Mouse (Mus musculus) CH12F3 (cell line): Measurements from ENCODE around the gene Taldo1.

Source experiments
- in situ Hi-C: fragments of 300-500 bp; cut with MboI; formaldehyde crosslinking; loops from 2 replicates; pipeline ENCODE4 v1.14.3; 2020; ENCODE audit warnings: low sequenced_read_pairs

Taldo1 gene

DNA sequence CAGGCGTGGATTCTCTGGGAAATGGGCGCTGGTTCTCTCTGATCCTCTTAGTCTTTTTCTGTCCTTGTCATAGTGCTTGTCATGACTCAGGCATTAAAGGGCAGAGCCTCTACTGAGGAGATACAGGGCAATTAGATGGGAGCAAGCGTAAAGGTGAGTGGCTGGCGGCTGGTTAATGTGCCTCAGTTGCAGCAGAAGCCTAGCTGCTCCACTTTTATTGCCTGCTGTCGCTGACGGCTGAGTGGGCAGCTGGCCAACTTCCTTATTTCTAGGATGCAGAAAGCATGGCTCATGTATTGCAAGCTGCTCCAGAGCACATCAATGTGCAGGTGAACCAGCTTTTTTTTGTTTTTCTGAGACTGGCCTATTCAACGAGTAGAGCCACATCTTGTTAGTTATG lies 27.0 kb downstream of the Taldo1 start:
- in situ Hi-C loops = no loop called here

DNA sequence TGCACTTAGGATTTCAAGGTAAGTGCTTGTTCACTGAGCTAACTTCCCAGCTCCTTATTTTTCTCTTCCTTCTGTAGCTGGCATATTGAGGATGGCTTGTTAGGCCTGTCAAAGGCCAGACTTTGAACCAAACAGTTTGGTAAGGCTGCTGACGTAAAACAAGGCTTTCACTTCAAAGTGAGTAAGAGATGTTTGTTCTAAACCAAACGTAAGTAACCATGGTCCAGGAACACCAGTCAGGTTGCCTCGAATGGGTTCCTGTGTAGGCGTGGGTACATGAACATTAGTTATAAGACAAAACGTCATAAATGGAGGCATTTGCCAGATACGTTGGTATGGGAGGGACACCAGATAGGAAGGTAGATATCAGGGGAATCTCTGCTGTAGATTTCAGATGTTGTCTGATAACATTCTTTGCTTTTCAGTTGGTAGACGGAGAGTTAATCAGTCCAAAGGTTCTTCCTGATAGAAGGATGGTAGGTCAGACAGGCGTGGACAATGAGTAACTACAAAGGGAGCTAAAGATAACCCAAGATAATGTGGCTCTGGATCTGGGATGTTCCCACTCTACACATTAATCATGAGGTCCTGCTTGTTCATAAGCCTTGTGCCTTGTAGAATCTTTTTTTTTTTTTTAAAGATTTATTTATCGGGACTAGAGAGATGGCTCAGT lies 28.2 kb downstream of the Taldo1 start:
- in situ Hi-C loops = no loop called here

GRCm38 (mm10) chr7:141423811-141424210 lies 31.8 kb downstream of the Taldo1 start:
- in situ Hi-C loops = no loop called here

DNA sequence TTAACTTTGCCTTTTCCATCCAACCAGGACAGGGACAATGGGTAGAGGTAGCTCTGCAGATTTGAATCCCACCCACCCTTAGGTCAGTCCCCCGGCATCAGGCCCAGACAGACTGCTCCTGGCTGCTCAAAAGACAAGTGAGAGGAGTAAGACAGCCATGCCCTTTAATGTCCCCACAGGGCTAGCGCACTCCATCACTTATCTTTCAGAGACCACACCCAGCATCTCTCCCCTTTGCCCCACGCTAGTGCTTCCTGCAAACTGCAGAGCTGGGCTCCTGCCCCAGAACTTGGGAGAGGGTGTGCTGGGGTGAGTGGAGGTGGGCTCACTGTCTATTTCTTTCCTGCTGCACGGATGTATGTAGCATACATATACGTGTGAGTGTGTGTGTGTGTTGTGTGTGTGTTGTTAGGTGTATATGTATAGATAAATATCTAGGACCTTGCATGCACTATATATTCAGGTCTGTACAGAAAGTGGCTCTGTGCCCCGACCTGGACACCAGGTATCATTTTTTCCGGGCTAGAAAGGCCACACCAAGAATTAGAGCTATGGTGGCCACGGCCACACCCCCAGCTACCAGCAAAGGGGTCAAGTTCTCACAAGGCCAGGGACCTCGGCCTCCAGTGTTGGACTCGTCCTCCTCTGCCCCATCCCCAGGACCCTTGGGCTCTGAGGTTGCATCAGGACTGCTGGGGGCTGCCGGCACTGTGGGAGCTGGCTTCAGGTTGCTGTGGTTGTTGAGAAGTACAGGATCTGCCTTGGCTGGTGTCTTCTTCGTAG lies 35.1 kb downstream of the Taldo1 start:
- in situ Hi-C loops = no loop called here

DNA sequence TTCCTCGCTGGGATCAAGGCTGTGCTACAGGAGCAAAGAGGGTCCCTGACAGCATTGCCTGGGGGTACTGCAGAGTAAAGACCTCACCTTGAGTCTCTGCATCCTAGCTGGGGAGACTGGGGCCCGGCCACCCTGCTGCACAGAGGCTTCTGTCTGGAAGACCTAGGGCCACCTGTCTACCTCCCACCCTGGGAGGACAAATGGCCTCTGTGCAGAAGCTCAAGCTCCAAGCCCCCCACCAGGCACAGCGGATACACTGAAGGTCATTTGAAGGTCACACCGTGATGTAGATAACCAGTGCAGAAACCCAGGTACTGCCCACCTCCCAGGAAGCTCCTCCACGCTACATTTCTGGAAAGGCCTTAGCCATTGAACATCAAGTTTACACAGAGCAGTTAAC lies 36.7 kb downstream of the Taldo1 start:
- in situ Hi-C loops = no loop called here

- in situ Hi-C loops = no loop called here
Observed at GRCm38 (mm10) chr7:141429310-141429709, 37.3 kb downstream of the Taldo1 start, which contains the start of gene Cend1. Gene Cend1 (minus strand): TSS chr7:141429491.

DNA sequence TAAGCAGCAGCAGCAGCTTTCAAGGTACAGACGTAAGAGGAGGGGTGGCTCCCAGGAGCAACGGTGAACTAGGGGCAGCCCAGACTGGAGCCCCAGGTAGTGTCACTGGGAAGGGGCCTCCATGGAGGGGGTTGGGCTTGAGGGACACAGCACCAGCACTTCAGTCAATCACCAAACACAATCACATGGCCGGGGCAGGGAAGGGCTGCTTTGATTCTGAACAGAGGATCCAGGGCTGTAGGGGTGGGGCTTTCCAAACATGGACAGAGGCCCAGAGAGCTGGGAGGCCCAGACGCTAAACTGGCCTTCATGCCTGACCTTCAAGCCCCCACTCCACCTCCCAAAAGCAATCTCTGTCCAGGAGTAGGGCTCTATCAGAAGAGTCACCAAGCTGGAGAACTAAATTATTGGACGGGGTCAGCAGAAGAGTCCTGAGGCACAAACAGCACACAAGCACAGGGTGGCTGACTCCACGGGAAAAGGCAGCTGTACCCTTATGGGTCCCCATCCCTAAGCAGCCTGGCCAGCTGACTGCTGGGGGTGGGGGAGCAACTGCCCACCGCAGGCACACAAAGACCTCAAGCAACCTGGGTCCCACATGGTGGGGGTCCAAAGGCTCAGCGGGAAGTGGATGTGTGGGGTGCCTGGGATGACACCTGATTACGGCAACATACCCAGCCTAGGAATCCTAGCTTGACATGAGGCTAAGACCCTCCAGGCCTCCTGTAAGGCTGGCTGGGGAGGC lies 38.0 kb downstream of the Taldo1 start:
- in situ Hi-C loops = no loop called here

GRCm38 (mm10) chr7:141430585-141431240 lies 38.7 kb downstream of the Taldo1 start:
- in situ Hi-C loops = no loop called here

DNA sequence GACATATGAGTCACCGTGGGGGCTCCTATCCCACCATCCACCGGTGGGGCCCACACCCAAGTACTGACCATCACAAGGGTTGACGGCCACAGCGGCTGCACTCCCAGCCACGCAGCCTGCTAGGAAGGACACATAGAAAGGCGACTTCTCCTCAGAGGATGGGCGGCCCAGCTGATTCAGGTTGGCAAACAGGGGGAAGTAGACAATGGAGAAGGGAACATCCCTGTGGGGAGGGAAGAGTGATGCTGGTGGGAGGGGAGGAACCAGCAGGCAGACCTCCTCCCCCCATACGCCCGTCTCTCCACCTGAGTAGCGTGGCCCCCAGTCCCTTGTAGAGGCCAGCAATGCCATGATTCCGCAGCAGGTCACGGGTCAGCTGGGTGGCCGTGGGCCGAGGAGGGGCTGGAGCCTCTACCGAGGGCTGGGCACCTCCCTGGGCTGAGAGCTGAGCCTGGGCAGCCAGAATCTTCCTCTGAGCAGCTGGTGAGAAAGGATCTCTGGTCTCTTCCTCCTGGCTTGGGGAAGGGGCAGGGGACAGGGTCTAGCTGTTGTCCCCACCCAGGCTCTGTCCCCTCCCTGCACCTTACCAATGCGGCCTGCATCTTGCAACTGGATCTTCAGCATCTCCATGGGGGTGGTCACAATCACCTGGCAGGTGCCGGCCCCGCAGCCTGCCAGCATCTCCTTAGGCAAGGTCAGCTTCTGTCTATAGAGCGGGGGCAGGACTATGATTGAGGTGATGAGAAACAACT lies 39.6 kb downstream of the Taldo1 start:
- in situ Hi-C loops = no loop called here

- in situ Hi-C loops = no loop called here
Observed at GRCm38 (mm10) chr7:141432186-141432611, 40.2 kb downstream of the Taldo1 start.

GRCm38 (mm10) chr7:141432741-141433516 lies 40.9 kb downstream of the Taldo1 start:
- in situ Hi-C loops = no loop called here

- in situ Hi-C loops = no loop called here
Observed at GRCm38 (mm10) chr7:141433517-141434400, 41.8 kb downstream of the Taldo1 start.

- in situ Hi-C loops = no loop called here
Observed at GRCm38 (mm10) chr7:141434464-141434863, 42.5 kb downstream of the Taldo1 start.

DNA sequence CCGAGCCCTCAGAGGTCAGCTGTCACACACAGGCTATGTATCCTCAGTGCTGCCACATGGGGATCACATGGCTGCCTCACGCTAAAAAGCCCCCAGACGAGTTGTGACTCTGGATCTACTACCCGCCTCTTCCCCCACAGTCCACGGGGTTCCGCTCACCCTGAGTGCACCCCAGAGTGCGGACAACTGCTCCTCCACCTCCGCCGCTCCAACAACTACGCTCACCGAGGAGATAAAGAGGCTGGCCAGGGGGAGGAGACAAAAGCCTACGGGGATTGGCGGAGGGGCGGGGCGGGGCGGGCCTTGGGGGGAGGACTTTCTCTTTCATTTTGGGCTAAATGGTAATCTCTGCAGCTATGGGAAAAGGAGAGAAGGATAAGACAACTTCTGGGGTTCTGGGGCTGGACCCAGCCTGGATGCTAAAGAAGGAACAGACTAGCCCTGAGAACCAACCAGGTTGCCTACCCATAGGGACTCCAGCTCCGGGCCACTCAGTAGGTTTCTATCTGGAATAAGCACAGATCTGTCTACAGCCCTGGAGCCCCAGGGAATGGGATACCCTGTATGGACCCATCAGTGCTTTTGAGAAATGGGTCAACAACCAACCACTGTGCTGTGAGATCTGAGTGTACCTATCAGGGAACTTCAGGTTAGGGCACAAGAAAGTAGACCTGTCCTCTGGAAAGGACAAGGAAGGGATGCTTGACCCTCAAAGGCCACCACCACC lies 43.3 kb downstream of the Taldo1 start:
- in situ Hi-C loops = no loop called here

GRCm38 (mm10) chr7:141435856-141436522 lies 44.0 kb downstream of the Taldo1 start:
- in situ Hi-C loops = no loop called here

DNA sequence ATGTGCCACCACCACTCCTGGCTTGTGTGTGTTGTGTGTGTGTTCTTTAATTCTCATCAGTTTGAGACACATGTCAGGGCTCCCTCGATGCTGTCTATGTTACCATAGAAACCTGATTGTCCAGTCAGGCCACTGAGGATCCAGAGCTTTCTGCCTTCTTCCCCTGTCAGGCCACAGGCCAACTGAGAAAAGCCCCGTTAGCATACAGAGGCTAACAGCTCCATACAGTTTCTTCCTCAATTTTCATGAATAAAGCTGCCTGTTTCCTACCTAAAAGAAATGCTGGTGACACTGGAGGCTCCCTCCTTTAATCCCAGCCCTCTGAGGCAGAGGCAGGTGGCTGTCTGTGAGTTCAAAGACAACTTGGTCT lies 44.5 kb downstream of the Taldo1 start:
- in situ Hi-C loops = no loop called here
